Mouse (Mus musculus) left cerebral cortex, postnatal 36 days (tissue): ENCODE data around the gene Cela2a. TPM values are rescaled to one million over a fixed set of nuclear protein-coding genes. Genes with fewer than 3 reads are reported as not detected.

Source experiments
- DNase-seq, 2 experiments: peaks; one replicate each; pipeline ENCODE4 v3.0.0; 2021 to 2022; ENCODE audit warnings: low spot score in 2 of 2, mixed read lengths in 1 of 2
- intact Hi-C: fragments of 180-260 bp; cut with DNase I; formaldehyde crosslinking; loops from one replicate; pipeline ENCODE4 v1.15.1; 2025
- total RNA-seq, 2 experiments: library from RNA; stranded (reverse); gene quantifications; 2 replicates each; pipeline ENCODE4 v1.2.3; 2021

The Cela2a gene
- not detected for total RNA-seq

GRCm38 (mm10) chr4:141826060-141826459, at the start of gene Cela2a:
TSS of gene Cela2a (minus strand) at chr4:141826160.
- no peak for DNase-seq
- intact Hi-C loops: no loop called here

DNA sequence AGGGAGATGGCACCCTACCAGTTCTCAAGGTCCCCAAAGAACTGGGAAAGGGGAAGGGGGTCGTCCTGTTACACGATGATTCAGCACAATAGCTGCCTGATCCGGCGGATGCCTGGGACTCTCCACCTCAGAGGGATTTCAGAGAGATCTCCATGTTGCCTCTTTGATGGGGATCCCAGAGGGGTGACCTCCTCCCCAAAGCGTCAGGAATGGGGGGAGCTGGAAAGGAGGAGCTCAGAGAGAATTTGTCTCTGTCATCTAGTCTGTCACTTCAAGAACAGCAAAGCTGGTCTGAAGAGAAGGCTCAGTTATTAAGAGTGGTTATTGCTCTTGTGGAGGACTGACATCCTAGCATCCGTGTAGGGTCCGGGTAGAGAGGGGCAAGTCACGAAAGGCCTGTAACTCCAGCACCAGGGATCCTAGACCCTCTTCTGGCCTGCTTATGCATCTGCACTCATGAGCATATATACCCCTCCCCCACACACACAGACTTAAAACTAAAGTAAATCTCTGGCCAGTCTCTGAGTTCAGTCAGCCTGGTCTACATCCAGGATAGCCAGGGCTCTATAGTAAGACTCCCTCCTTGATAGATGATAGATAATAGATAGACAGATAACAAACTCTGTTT, 49.6 kb upstream of the Cela2a start:
- DNase-seq: no peak
- intact Hi-C loops: loop anchor here (5.0 kb wide), 1 partner anchor 82 kb away; no protein-coding TSS in a partner anchor

DNA sequence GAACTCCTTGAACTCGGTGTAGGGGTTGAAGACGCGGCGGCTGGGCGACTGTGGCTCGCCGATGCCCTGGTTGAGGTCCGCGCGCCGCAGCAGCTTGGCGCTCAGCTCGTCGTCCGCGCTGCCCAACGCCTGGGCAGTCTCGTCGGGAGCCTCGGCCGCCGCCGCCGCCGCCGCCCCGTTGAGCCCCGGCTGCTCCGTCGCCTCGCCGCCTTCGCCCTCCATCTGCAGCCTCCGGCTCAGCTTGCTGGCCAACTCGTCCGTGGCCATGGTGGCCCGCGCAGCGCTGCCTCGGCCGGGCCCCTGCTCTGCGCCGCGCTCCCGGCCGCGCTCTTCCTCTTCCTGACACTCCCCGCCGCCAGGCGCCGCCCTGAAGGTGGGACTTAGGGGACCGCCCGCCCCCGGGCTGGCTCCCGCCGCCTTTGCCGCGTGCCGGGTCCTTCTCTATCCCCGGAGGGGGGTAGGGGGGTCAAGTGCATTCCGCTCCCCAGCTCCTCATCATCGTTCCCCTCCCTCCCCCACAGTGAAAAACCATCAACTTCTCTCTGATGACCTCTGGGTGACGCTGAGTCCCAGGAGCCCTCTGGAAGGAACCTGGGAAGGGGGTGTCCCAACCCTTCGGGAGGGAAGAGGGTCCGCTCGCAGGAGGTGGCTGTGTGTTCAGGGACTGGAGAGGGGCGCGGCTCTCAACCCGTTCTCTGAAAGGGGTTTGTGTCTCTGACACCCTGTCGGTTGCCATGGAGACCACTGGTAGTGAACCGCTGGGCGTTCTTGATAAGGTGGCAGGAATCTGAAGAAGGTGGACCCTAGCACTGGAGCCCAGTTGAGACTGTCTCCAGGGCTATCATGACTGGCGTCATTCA, 48.9 kb upstream of the Cela2a start, which contains the start of gene Efhd2:
Efhd2 (minus strand) TSS at position 320 of the 860 bp plus-strand sequence.
- intact Hi-C loops: loop anchor here (5.0 kb wide), 1 partner anchor 82 kb away; no protein-coding TSS in a partner anchor
- DNase-seq: peak; percentile 77 to 88

- DNase-seq: no peak
- intact Hi-C loops: no loop called here
These were observed 48.2 kb upstream of the Cela2a start for GRCm38 (mm10) chr4:141874111-141874600.

DNA sequence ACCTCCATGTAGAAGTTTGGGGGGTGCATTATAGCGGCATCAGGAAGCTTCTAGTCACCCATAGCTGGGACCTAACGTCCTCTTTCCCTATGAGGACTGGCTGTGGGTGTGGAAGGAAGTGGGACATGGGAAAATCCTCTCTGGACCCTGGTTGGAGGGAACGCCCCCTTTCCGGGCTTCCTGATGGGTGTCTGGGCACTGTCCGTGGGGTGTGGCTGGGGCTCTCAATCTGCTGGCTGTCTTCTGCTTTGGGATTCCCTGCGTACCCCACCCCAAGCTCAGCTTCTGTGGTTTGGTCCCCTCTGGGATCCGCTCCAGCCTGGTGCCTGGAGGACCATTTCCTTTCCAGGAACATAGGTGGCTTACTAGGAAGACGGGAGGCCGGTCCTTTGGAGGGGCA, 47.0 kb upstream of the Cela2a start:
- DNase-seq: no peak

DNA sequence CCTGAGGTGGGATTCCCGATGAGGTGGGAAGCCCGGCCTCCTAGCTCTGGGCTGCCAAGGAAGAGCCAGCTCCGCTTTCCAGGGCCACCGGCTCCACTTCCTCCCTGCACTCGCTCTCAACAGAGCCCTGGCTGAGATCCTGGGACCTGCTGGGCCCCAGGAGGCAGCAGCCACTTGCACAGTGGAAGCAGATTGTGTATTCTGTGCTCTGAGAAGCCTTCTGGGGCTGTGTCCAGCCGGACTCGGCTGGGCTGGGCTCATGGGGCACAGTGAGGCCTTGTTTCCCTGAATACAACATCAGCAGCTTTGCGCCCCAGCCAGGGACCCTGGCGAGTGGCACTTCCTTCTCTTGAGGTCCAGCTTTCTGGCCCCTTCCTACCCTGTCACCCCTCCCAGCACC, 45.9 kb upstream of the Cela2a start:
- intact Hi-C loops: no loop called here
- DNase-seq: no peak

More for the DNA sequence above, 47.0 kb upstream of the Cela2a start:
- intact Hi-C loops: no loop called here

DNA sequence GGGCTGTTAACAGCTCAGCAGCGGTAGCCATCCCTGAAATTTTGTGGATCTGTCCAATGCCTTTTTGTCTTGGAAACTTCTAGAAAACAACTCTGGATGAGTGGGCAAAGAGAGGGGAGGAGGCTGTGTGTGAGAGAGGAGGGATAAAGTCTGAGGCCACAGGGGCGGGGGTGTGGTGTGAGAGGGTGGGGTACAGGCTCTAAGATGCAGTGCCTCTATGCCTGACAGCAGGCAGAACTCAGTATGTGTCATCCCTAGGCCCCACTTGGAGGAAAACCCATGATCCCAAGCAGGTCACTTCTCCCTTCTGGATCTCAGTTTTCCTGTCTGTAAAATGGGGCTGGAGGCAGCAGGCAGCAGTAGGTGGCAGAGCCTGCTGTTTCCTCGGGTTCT, 45.4 kb upstream of the Cela2a start:
- no peak for DNase-seq

GRCm38 (mm10) chr4:141870666-141871332, 44.8 kb upstream of the Cela2a start:
- DNase-seq: no peak
- intact Hi-C loops: no loop called here

More for the DNA sequence above, 45.4 kb upstream of the Cela2a start:
- intact Hi-C loops: no loop called here

DNA sequence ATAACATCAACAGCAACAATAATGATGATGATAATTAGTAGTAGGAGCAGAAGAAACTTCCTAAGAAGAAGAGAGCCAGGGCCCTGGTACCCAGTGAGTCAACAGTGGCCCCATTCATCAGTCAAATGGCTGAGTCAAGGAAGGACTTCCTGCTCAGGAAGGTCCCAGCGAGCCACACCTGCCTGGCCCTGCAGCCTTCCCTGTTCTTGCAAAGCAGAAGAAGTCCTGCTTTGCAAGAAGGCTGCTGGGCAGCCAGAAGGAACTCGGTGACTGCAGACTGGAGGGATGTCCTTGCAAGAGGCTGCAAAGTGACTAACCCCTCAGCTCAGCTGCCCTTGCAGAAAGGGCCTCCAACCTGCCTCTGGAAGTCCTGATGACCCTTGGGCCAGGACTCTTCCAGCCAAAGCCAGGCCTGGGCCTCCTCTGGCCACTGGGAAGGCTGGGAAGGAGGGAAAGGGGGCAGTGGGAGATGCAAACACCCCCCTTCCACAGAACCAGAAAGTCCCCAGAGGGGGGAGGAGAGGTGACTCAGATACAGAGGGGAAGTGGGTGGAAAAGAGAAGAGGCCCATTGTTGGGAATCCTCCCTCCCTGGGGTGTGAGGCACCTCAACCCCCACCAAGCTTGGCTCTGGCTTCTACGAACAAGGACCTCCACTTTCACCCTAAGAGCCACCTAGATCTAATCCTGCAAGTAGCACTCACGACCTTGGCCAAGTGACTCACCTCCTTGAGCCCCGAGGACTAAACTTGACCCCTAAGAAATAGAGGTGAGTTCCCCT, 43.7 kb upstream of the Cela2a start:
- DNase-seq: no peak
- intact Hi-C loops: no loop called here

DNA sequence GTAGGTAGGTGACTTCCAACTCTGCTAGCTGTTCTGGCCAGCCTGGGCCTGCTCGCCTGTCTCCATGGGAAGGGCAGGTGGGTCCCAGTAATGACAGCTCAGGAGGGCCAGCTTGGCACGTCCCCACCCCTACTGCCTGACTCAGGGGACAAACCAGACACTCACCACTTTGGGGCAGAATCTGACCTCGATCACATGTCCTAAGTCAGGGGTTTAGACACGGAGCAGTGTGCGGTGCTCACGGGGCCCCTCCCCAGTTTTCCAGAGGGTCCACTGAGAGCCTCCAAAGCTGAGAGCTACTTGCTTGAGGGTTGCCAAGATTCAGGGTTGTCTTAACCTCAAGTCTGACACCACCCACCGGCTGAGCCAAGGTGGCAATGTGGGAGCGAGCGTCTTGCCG, 42.1 kb upstream of the Cela2a start:
- DNase-seq: no peak
- intact Hi-C loops: no loop called here

DNA sequence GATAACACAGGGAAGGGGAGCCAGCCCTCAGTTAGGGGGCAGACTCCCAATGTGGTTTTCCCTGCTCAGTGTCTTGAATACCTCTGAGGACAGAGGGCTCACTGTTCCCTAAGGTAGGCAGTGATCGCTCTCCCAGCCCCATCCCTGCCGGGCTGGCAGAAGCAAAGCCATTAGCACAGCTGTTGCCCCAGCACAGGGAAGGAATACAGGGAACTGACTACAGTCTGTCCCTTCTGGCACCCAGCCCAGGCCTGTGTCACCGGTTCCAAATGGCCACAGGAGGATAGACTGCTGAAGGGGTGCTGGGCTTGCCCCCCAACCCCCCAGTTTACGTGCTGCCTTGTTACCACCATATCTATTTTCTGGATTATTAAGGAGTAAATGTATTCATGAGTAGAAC, 41.5 kb upstream of the Cela2a start:
- DNase-seq: no peak
- intact Hi-C loops: no loop called here

GRCm38 (mm10) chr4:141866933-141867490, 41.1 kb upstream of the Cela2a start:
- intact Hi-C loops: no loop called here
- DNase-seq: no peak

- no peak for DNase-seq
- intact Hi-C loops: no loop called here
These were observed 39.6 kb upstream of the Cela2a start for GRCm38 (mm10) chr4:141865600-141865999.

GRCm38 (mm10) chr4:141865006-141865405, 39.0 kb upstream of the Cela2a start:
- intact Hi-C loops: no loop called here
- DNase-seq: no peak

DNA sequence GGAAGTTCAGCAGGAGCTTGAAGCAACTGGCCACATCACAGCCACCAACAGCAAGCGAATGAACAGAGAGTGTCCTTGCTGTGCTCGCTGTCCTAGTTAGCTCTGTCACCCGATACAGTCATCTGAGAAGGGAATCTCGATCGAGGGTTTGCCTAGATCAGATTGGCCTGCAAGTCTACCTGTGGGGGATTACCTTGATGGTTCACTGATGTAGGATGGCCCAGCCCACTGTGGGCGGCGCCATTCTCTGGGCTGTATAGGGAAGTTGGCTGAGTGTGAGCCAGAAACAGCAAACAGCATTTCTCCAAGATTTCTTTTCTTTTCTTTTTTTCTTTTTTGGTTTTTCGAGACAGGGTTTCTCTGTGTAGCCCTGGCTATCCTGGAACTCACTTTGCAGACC, 38.5 kb upstream of the Cela2a start:
- no peak for DNase-seq
- intact Hi-C loops: no loop called here

DNA sequence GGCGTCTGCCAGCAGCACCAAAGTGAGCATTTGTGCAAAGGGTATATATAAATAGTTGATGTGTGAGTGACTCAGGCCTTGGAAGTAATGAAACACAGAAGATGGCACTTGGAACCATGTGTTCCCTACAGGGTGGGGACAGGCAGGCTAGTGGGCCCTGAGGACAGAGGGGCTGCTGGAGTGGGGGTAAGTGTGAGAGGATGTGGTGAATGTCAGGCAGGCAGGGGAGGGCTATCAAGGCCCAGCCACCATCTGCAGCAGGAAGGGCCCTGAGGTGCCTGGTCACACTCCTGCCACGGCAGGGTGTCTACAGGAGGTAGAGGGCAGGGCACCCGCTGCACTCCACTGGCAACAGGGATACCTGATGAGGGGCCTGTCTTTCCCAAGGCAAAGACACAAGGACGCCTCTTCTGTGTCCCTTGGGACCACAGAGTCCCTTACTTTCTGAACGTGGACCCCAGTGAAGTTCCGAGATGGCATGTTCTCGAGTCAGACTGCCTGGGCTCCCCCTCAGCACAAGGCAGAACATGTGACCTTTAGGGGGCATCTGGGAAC, 37.8 kb upstream of the Cela2a start:
- DNase-seq: no peak
- intact Hi-C loops: no loop called here

DNA sequence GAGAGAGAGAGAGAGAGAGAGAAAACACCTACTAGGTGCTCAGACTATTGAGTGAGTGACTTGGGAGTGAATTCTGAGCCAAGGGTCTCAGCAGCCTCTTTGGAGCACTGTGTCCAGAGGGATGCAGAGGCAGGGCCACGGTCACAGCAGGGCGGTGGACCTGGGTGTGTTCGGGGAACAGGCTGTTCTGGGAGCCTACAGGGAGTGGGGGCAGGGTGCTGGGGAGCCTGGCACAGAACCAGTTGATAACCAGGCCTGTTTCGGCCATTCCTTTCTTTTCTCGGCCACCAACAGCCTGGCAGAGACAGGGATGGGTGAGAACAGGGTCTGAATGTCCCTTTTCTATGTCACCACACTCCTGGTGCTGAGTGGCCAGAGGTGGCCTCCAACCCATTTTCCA, 36.9 kb upstream of the Cela2a start:
- intact Hi-C loops: no loop called here
- DNase-seq: no peak

- no peak for DNase-seq
- intact Hi-C loops: no loop called here
These were observed 35.8 kb upstream of the Cela2a start for GRCm38 (mm10) chr4:141861591-141862295.
